Mouse (Mus musculus): ENCODE data around the gene Amy1. TPM values are rescaled to one million over a fixed set of nuclear protein-coding genes. Genes with fewer than 3 reads are reported as not detected.
"Not testable (repeated sequence)": the region's sequence is repeated elsewhere in the genome, so short reads cannot be mapped to it uniquely, and the experiment has no call there.

Amy1 gene
- polyA plus RNA-seq, 1 experiment from 2014 or later, result 0.16 TPM

- not testable (repeated sequence) for H3K36me3 ChIP-seq; H3K27me3 ChIP-seq (ENCODE audit: low read depth, poor library complexity, severe bottlenecking); H3K4me3 ChIP-seq; H3K9me3 ChIP-seq (replicated peaks); H3K4me1 ChIP-seq; DNase-seq (ENCODE audit: low spot score); H3K27ac ChIP-seq (replicated peaks)
- 84% methylated on average over 3 of the region's 3 CpGs for WGBS
Observed at GRCm38 (mm10) chr3:113532328-113532727, 74.2 kb downstream of the Amy1 start, which contains the start of gene Amy2a1. Gene Amy2a1, minus strand, starts transcription at chr3:113532428.

Other genes starting within 250 kb of the Amy1 start
- not detected in 2 replicates for gene Amy2a1, start 74.3 kb downstream of the Amy1 start, polyA plus RNA-seq (2016; fragmentation: Nextera tagmentation; extraction: Ambion mirVana)
- gene Rnpc3, start 23.4 kb upstream of the Amy1 start, polyA plus RNA-seq (2016; fragmentation: Nextera tagmentation; extraction: Ambion mirVana), result 34.1 and 40.6 TPM in 2 replicates